Mouse (Mus musculus) thymus, adult 2 months (tissue): ENCODE results near the gene Grb14. TPM values are rescaled to one million over a fixed set of nuclear protein-coding genes. Genes with fewer than 3 reads are reported as not detected.

ENCODE experiments used
- DNase-seq: peaks from one replicate; pipeline ENCODE4 v3.0.0; 2021
- H3K27ac ChIP-seq: fragments of 200-500 bp; 2 replicates; pipeline ENCODE4 v1.5.1; 2012; ENCODE audit warnings: low read length, control low read depth; ENCODE audit not compliant: control insufficient read depth, insufficient read depth
- H3K27me3 ChIP-seq: fragments of 200-500 bp; 2 replicates; pipeline ENCODE4 v1.6.1; 2012; ENCODE audit warnings: mild to moderate bottlenecking, low read length, moderate library complexity, mixed read lengths; ENCODE audit not compliant: control insufficient read depth, insufficient read depth
- H3K36me3 ChIP-seq: fragments of 200-500 bp; 2 replicates; pipeline ENCODE4 v1.6.1; 2012; ENCODE audit warnings: mild to moderate bottlenecking, low read length, moderate library complexity; ENCODE audit not compliant: control insufficient read depth, insufficient read depth
- H3K4me1 ChIP-seq: fragments of 200-500 bp; replicated peaks from 2 replicates; pipeline ENCODE4 v1.6.1; 2012; ENCODE audit warnings: low read length; ENCODE audit not compliant: control insufficient read depth, insufficient read depth
- H3K4me3 ChIP-seq: fragments of 200-500 bp; 2 replicates; pipeline ENCODE4 v1.5.1; 2012; ENCODE audit warnings: mild to moderate bottlenecking, low read length, control low read depth, moderate library complexity; ENCODE audit not compliant: control insufficient read depth, insufficient read depth
- CTCF ChIP-seq: fragments of 200-500 bp; IDR thresholded peaks from 2 replicates; pipeline ENCODE4 v1.5.1; 2012; ENCODE audit warnings: mild to moderate bottlenecking, control low read depth, low read length, moderate library complexity, borderline replicate concordance; ENCODE audit not compliant: control insufficient read depth, poor library complexity, insufficient read depth; ENCODE audit errors: extremely low read depth
- POLR2A ChIP-seq: fragments of 200-500 bp; IDR thresholded peaks from 2 replicates; pipeline ENCODE4 v1.6.1; 2012; ENCODE audit warnings: mild to moderate bottlenecking, low read length, control low read depth, moderate library complexity; ENCODE audit not compliant: control insufficient read depth, poor library complexity, insufficient read depth; ENCODE audit errors: extremely low read depth
- WGBS: fragments of 180-500 bp; shearing (Covaris S2); methylation state at CpG from one replicate; pipeline ENCODE4 v1.1.7; 2018; 5-methylcytosine and 5-hydroxymethylcytosine counted together
- polyA plus RNA-seq: library from polyadenylated mRNA; depleted of rRNA; stranded (reverse); fragments of >200 nt; gene quantifications from 2 replicates; pipeline ENCODE4 v1.2.3, GENCODE M21; 2012; rRNA removed

Gene Grb14
- 0.85 and 3.5 TPM in 2 replicates for polyA plus RNA-seq

DNA sequence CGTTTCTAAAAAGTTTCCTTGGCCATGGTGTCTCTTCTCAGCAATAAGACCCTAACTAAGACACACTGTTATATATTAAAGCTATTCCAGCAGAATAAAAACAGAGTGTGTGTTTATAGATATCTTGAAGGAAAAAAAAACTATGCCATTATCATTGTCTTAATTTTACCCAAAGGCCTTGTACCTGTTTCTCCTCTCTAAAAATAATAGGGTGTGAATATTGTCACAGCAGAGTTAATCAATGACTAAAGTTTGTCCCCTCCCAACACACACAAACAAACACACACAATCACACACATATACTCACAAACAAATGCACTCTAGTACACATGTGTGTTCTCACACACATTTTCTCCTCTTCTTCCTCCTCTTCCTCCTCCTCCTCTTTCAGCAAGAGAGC lies at the start of gene Grb14:
Grb14 (minus strand) TSS at position 101 of the 400 bp plus-strand sequence.
- TF ChIP-seq CTCF, result no peak
- no peak within 1 kb of the TSS for H3K27ac ChIP-seq
- peaks cover 3% of the 10 kb centered on the region; the same call in 1 of the 2 replicates for H3K27me3 ChIP-seq
- H3K4me3 ChIP-seq, result no peak within 1 kb of the TSS
- no peak for DNase-seq
- H3K4me1 ChIP-seq, result peaks cover 6% of the 10 kb centered on the region
- no peaks in the 10 kb centered on the region for H3K36me3 ChIP-seq
- WGBS, result 98% methylated on average over 1 of the region's 1 CpGs

DNA sequence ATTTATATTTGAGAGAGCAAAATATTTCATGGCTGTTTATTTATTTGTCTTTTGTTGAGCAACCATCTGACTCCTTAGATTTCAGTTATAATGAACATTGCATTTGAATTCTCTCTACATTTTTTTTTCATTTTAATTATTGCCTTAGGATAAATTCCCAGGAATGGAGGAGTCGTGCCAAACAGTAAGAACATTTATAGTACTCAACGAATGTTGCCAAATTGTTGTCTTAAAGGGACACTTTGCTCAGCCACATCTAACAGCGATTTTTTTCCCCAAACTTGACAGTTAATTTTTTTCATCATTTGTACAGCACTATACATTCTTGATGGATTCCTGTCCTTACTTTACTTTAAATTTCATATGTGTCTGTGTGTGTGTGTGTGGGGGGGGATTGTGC lies 47.4 kb upstream of the Grb14 start:
- no peak for TF ChIP-seq CTCF
- no peak for TF ChIP-seq POLR2A
- H3K36me3 ChIP-seq, result no peaks in the 10 kb centered on the region

DNA sequence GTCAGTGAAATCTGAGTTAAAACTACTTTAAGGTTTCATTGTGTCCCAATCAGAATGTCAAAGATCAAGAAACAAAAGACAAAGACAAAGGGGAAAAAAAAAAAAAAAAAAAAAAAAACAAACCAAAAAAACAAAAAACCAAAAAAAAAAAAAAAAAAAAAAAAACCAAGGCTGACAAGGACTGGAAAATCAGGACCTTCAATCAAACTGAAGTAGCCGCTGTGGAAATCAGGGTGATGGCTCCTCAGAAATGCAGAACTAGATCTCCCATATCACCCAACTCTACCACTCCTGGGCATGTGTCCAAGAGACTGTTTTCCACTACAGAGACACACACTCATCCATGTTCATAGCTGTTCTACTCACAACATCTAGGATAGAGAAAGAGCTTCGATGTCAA lies 29.0 kb upstream of the Grb14 start:
- WGBS, result 82% methylated on average over 2 of the region's 2 CpGs

More for the DNA sequence above, 47.4 kb upstream of the Grb14 start:
- H3K4me3 ChIP-seq, result no peak overlapping the region
- H3K27ac ChIP-seq, result no peak overlapping the region
- no peak for DNase-seq
- no peaks in the 10 kb centered on the region for H3K4me1 ChIP-seq
- H3K27me3 ChIP-seq, result no peaks in the 10 kb centered on the region
- WGBS, result 91% methylated on average over 3 of the region's 3 CpGs

GRCm38 (mm10) chr2:65052191-65053012 lies 27.6 kb upstream of the Grb14 start:
- no peaks in the 10 kb centered on the region for H3K36me3 ChIP-seq
- H3K4me1 ChIP-seq, result no peaks in the 10 kb centered on the region
- TF ChIP-seq POLR2A, result no peak
- no peak for TF ChIP-seq CTCF
- WGBS, result 87% methylated on average over 6 of the region's 6 CpGs
- H3K4me3 ChIP-seq, result no peak overlapping the region
- DNase-seq, result no peak
- H3K27me3 ChIP-seq, result no peaks in the 10 kb centered on the region
- no peak overlapping the region for H3K27ac ChIP-seq

More for the DNA sequence above, 29.0 kb upstream of the Grb14 start:
- Histone ChIP-seq H3K27me3 (no peaks in the 10 kb centered on the region), H3K4me3 (no peak overlapping the region), H3K36me3 (no peaks in the 10 kb centered on the region), H3K27ac (no peak overlapping the region), H3K4me1 (no peaks in the 10 kb centered on the region)
- DNase-seq, result no peak
- TF ChIP-seq CTCF, result no peak
- no peak for TF ChIP-seq POLR2A

GRCm38 (mm10) chr2:65050776-65051175 lies 26.0 kb upstream of the Grb14 start:
- TF ChIP-seq CTCF, result no peak
- no peak for TF ChIP-seq POLR2A
- WGBS, result 97% methylated on average over 3 of the region's 3 CpGs
- no peak overlapping the region for H3K27ac ChIP-seq
- H3K4me3 ChIP-seq, result no peak overlapping the region
- H3K36me3 ChIP-seq, result no peaks in the 10 kb centered on the region
- H3K4me1 ChIP-seq, result no peaks in the 10 kb centered on the region
- DNase-seq, result no peak
- H3K27me3 ChIP-seq, result no peaks in the 10 kb centered on the region

DNA sequence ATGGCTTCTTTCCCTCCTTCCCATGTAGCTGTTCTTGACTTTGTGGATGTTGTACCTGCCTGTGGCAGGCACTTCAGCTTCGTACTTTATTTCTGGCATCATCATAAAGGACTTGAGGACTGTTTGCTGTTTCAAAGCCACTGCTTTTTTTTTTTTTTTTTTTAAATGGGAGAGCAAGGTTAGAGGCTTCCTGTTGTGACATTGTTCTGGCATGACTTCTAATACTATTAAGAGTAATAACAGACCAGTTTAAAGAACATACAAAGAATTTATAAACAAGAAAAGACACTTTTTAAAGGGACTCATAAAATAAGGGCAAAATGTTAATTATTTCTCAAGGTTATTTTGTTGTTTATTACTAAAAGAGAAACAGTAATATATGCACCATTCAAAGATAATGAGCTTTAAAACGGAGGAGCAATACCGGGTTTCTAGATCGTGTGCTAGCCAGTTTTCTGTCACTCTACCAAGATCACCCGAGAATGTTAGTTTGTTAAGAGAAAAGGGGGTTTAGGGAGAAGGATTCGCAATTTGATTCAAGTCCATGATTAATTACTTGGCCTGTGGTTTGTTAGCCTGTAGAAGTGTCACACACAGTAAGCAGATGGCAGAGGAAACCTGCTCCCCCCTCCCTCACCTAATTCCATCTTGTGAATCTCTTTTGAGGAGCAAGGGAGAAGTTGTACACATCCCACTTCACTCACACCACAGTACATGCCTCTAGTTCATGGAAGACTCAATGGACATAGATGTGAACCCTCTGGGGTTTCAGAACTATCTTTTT lies 23.6 kb upstream of the Grb14 start:
- H3K4me1 ChIP-seq, result no peaks in the 10 kb centered on the region
- no peak for DNase-seq
- no peaks in the 10 kb centered on the region for H3K36me3 ChIP-seq
- H3K27me3 ChIP-seq, result no peaks in the 10 kb centered on the region
- no peak overlapping the region for H3K4me3 ChIP-seq
- H3K27ac ChIP-seq, result no peak overlapping the region
- 90% methylated on average over 6 of the region's 6 CpGs for WGBS
- TF ChIP-seq POLR2A (no peak), CTCF (no peak)
